Mouse (Mus musculus): ENCODE data around the gene Mgst3. TPM values are rescaled to one million over a fixed set of nuclear protein-coding genes. Genes with fewer than 3 reads are reported as not detected.
A peak's percentile ranks its signal among the peaks of the same experiment; 100 is the strongest.

Gene Mgst3
- total and polyA plus RNA-seq, 2 experiments from 2014 or later: 316 to 364 TPM

GRCm38 (mm10) chr1:167339177-167339781, 54.4 kb downstream of the Mgst3 start:
- WGBS: 50% methylated on average over 8 of the region's 9 CpGs
- ATAC-seq (peak; percentile 41; the same call in 1 of the 2 replicates), DNase-seq (ENCODE audit: low spot score) (peak; percentile 48)
- Histone ChIP-seq H3K4me3 (ENCODE audit: low read length) (no peak overlapping the region), H3K4me1 (ENCODE audit: insufficient read depth, low read length) (no peaks in the 10 kb centered on the region), H3K4me2 (ENCODE audit: low read depth, low read length) (no peak overlapping the region), H3K27ac (no peak overlapping the region), H3K36me3 (ENCODE audit: insufficient read depth, low read length) (no peaks in the 10 kb centered on the region), H3K9ac (replicated peaks; ENCODE audit: low read length) (no peak overlapping the region), H3K27me3 (ENCODE audit: insufficient read depth, low read length) (no peaks in the 10 kb centered on the region), H3K9me3 (ENCODE audit: low read length) (no peaks in the 10 kb centered on the region)
- no peak for TF ChIP-seq CTCF (IDR thresholded peaks at IDR 0.05; ENCODE audit: low read depth)

GRCm38 (mm10) chr1:167337463-167338095, 56.1 kb downstream of the Mgst3 start:
- DNase-seq (ENCODE audit: low spot score) (peak; percentile 94), ATAC-seq (peak; percentile 80)
- Histone ChIP-seq H3K4me2 (ENCODE audit: low read depth, low read length) (no peak overlapping the region), H3K9ac (replicated peaks; ENCODE audit: low read length) (no peak overlapping the region), H3K36me3 (ENCODE audit: insufficient read depth, low read length) (peaks cover 3% of the 10 kb centered on the region; the same call in 1 of the 2 replicates), H3K4me1 (ENCODE audit: insufficient read depth, low read length) (no peaks in the 10 kb centered on the region), H3K4me3 (ENCODE audit: low read length) (no peak overlapping the region), H3K27me3 (ENCODE audit: insufficient read depth, low read length) (no peaks in the 10 kb centered on the region), H3K27ac (no peak overlapping the region), H3K9me3 (ENCODE audit: low read length) (no peaks in the 10 kb centered on the region)
- WGBS: 25% methylated on average over 12 of the region's 12 CpGs
- TF ChIP-seq CTCF (IDR thresholded peaks at IDR 0.05; ENCODE audit: low read depth): peak; percentile 90

GRCm38 (mm10) chr1:167336398-167336797, 57.2 kb downstream of the Mgst3 start:
- Histone ChIP-seq H3K4me1 (ENCODE audit: insufficient read depth, low read length) (no peaks in the 10 kb centered on the region), H3K27ac (no peak overlapping the region), H3K9me3 (ENCODE audit: low read length) (no peaks in the 10 kb centered on the region), H3K27me3 (ENCODE audit: insufficient read depth, low read length) (no peaks in the 10 kb centered on the region), H3K4me3 (ENCODE audit: low read length) (no peak overlapping the region), H3K9ac (replicated peaks; ENCODE audit: low read length) (no peak overlapping the region), H3K36me3 (ENCODE audit: insufficient read depth, low read length) (peaks cover 11% of the 10 kb centered on the region; the same call in 1 of the 2 replicates), H3K4me2 (ENCODE audit: low read depth, low read length) (no peak overlapping the region)
- TF ChIP-seq CTCF (IDR thresholded peaks at IDR 0.05; ENCODE audit: low read depth): no peak
- ATAC-seq (no peak), DNase-seq (ENCODE audit: low spot score) (no peak)
- 92% methylated on average over 3 of the region's 3 CpGs for WGBS

- Histone ChIP-seq H3K4me3 (ENCODE audit: low read length) (no peak overlapping the region), H3K4me1 (ENCODE audit: insufficient read depth, low read length) (no peaks in the 10 kb centered on the region), H3K9me3 (ENCODE audit: low read length) (no peaks in the 10 kb centered on the region), H3K27me3 (ENCODE audit: insufficient read depth, low read length) (no peaks in the 10 kb centered on the region), H3K9ac (replicated peaks; ENCODE audit: low read length) (no peak overlapping the region), H3K36me3 (ENCODE audit: insufficient read depth, low read length) (peaks cover 39% of the 10 kb centered on the region; the same call in 1 of the 2 replicates), H3K27ac (no peak overlapping the region), H3K4me2 (ENCODE audit: low read depth, low read length) (no peak overlapping the region)
- 90% methylated on average over 8 of the region's 8 CpGs for WGBS
- DNase-seq (ENCODE audit: low spot score) (no peak), ATAC-seq (no peak)
- no peak for TF ChIP-seq CTCF (IDR thresholded peaks at IDR 0.05; ENCODE audit: low read depth)
These were observed 62.5 kb downstream of the Mgst3 start for GRCm38 (mm10) chr1:167331106-167331505.

GRCm38 (mm10) chr1:167328776-167329175, 64.9 kb downstream of the Mgst3 start:
- ATAC-seq: no peak
- Histone ChIP-seq H3K36me3 (ENCODE audit: insufficient read depth, low read length) (peaks cover 39% of the 10 kb centered on the region; the same call in 1 of the 2 replicates), H3K27ac (no peak overlapping the region), H3K4me1 (ENCODE audit: insufficient read depth, low read length) (no peaks in the 10 kb centered on the region), H3K4me2 (ENCODE audit: low read depth, low read length) (no peak overlapping the region), H3K4me3 (ENCODE audit: low read length) (no peak overlapping the region), H3K9me3 (ENCODE audit: low read length) (no peaks in the 10 kb centered on the region), H3K9ac (replicated peaks; ENCODE audit: low read length) (no peak overlapping the region), H3K27me3 (ENCODE audit: insufficient read depth, low read length) (no peaks in the 10 kb centered on the region)
- TF ChIP-seq CTCF (IDR thresholded peaks at IDR 0.05; ENCODE audit: low read depth): no peak
- DNase-seq (ENCODE audit: low spot score): no peak
- WGBS: 87% methylated on average over 6 of the region's 6 CpGs

Small RNA genes lying within 50 kb of the gene (microRNA-seq; reads per million reads assigned to microRNA genes)
- 0.18 to 0.36 reads per million in 2 experiments for gene Gm25911

Other genes starting within 250 kb of the Mgst3 start
- gene Uck2, start 108.5 kb downstream of the Mgst3 start, total RNA-seq (2014; rRNA removed): 71.8 and 91.3 TPM in 2 replicates
- gene Uck2, start 108.5 kb downstream of the Mgst3 start, polyA plus RNA-seq (2015; fragmentation: Nextera tagmentation; extraction: Ambion mirVana): 40.1 and 44.7 TPM in 2 replicates
- 47.5 and 63.2 TPM in 2 replicates for gene Tmco1, start 85.5 kb downstream of the Mgst3 start, total RNA-seq (2014; rRNA removed)
- gene Tmco1, start 85.5 kb downstream of the Mgst3 start, polyA plus RNA-seq (2015; fragmentation: Nextera tagmentation; extraction: Ambion mirVana): 70.4 and 80.8 TPM in 2 replicates
- 11.6 and 13.1 TPM in 2 replicates for gene Aldh9a1, start 43.9 kb downstream of the Mgst3 start, total RNA-seq (2014; rRNA removed)
- 42.9 and 44.2 TPM in 2 replicates for gene Aldh9a1, start 43.9 kb downstream of the Mgst3 start, polyA plus RNA-seq (2015; fragmentation: Nextera tagmentation; extraction: Ambion mirVana)
- gene Lrrc52, start 72.9 kb upstream of the Mgst3 start, total RNA-seq (2014; rRNA removed): 0.37 TPM in 1 of 2 replicates, not detected in the other
- gene Lrrc52, start 72.9 kb upstream of the Mgst3 start, polyA plus RNA-seq (2015; fragmentation: Nextera tagmentation; extraction: Ambion mirVana): not detected in 2 replicates
- 16.0 and 19.4 TPM in 2 replicates for gene Rxrg, start 204.5 kb upstream of the Mgst3 start, total RNA-seq (2014; rRNA removed)
- 22.3 and 23.5 TPM in 2 replicates for gene Rxrg, start 204.5 kb upstream of the Mgst3 start, polyA plus RNA-seq (2015; fragmentation: Nextera tagmentation; extraction: Ambion mirVana)

Measured in hindbrain, postnatal 0 days (tissue).